Mouse (Mus musculus) cortical plate, adult 2 months (tissue): Measurements from ENCODE around the gene Dcst2. TPM values are rescaled to one million over a fixed set of nuclear protein-coding genes. Genes with fewer than 3 reads are reported as not detected.

ENCODE experiments used
- H3K27ac ChIP-seq: fragments of 200-500 bp; 2 replicates; pipeline ENCODE4 v1.5.1; 2012; ENCODE audit warnings: low read length, control low read depth, inconsistent platforms; ENCODE audit not compliant: insufficient read depth
- H3K4me1 ChIP-seq: fragments of 200-500 bp; 2 replicates; pipeline ENCODE4 v1.6.1; 2011; ENCODE audit warnings: low read length; ENCODE audit not compliant: control insufficient read depth, insufficient read depth
- H3K4me3 ChIP-seq: fragments of 200-500 bp; 2 replicates; pipeline ENCODE4 v1.5.1; 2011; ENCODE audit warnings: mild to moderate bottlenecking, low read length, control low read depth; ENCODE audit not compliant: insufficient read depth
- CTCF ChIP-seq: fragments of 200-500 bp; IDR thresholded peaks from 2 replicates; pipeline ENCODE4 v1.5.1; 2011; ENCODE audit warnings: mild to moderate bottlenecking, control low read depth, low read length; ENCODE audit not compliant: insufficient read depth; ENCODE audit errors: extremely low read depth
- POLR2A ChIP-seq: fragments of 200-500 bp; IDR thresholded peaks from 2 replicates; pipeline ENCODE4 v1.6.1; 2011; ENCODE audit warnings: mild to moderate bottlenecking, low read length, control low read depth; ENCODE audit not compliant: insufficient read depth; ENCODE audit errors: extremely low read depth
- polyA plus RNA-seq: library from polyadenylated mRNA; depleted of rRNA; stranded (reverse); fragments of >200 nt; gene quantifications from 2 replicates; pipeline ENCODE4 v1.2.3, GENCODE M21; 2012

Gene Dcst2
- polyA plus RNA-seq, 1 experiment, result 0.75 TPM

GRCm38 (mm10) chr3:89330346-89330745, 31.4 kb upstream of the Dcst2 start:
- no peak overlapping the region for H3K27ac ChIP-seq
- no peaks in the 10 kb centered on the region for H3K4me1 ChIP-seq
- no peak overlapping the region for H3K4me3 ChIP-seq
- TF ChIP-seq POLR2A (no peak), CTCF (no peak)

GRCm38 (mm10) chr3:89330948-89331347, 30.8 kb upstream of the Dcst2 start:
- TF ChIP-seq POLR2A (no peak), CTCF (no peak)
- no peaks in the 10 kb centered on the region for H3K4me1 ChIP-seq
- no peak overlapping the region for H3K27ac ChIP-seq
- no peak overlapping the region for H3K4me3 ChIP-seq

GRCm38 (mm10) chr3:89331561-89331960, 30.2 kb upstream of the Dcst2 start:
- H3K4me3 ChIP-seq, result no peak overlapping the region
- no peaks in the 10 kb centered on the region for H3K4me1 ChIP-seq
- no peak for TF ChIP-seq POLR2A
- no peak for TF ChIP-seq CTCF
- no peak overlapping the region for H3K27ac ChIP-seq

- Histone ChIP-seq H3K4me3 (no peak overlapping the region), H3K4me1 (no peaks in the 10 kb centered on the region), H3K27ac (no peak overlapping the region)
- TF ChIP-seq POLR2A, result no peak
- no peak for TF ChIP-seq CTCF
Observed at GRCm38 (mm10) chr3:89332013-89332412, 29.8 kb upstream of the Dcst2 start.

- TF ChIP-seq POLR2A, result no peak
- TF ChIP-seq CTCF, result no peak
- Histone ChIP-seq H3K4me1 (no peaks in the 10 kb centered on the region), H3K27ac (no peak overlapping the region), H3K4me3 (no peak overlapping the region)
Observed at GRCm38 (mm10) chr3:89332476-89332875, 29.3 kb upstream of the Dcst2 start.

GRCm38 (mm10) chr3:89333053-89333452, 28.7 kb upstream of the Dcst2 start:
- H3K4me1 ChIP-seq, result no peaks in the 10 kb centered on the region
- TF ChIP-seq POLR2A, result no peak
- no peak for TF ChIP-seq CTCF
- H3K27ac ChIP-seq, result no peak overlapping the region
- no peak overlapping the region for H3K4me3 ChIP-seq

- Histone ChIP-seq H3K27ac (no peak overlapping the region), H3K4me1 (no peaks in the 10 kb centered on the region), H3K4me3 (no peak overlapping the region)
- TF ChIP-seq CTCF, result no peak
- no peak for TF ChIP-seq POLR2A
Observed at GRCm38 (mm10) chr3:89336529-89336928, 25.2 kb upstream of the Dcst2 start.

GRCm38 (mm10) chr3:89337062-89337720, 24.6 kb upstream of the Dcst2 start:
- H3K27ac ChIP-seq, result no peak overlapping the region

GRCm38 (mm10) chr3:89337721-89338578, 23.8 kb upstream of the Dcst2 start, which contains the start of gene Efna4:
Efna4 (minus strand) TSS chr3:89338028.
- Histone ChIP-seq H3K4me1 (no peaks in the 10 kb centered on the region), H3K27ac (no peak within 1 kb of the TSS)

More at GRCm38 (mm10) chr3:89337062-89337720, 24.6 kb upstream of the Dcst2 start:
- Histone ChIP-seq H3K4me3 (peak overlapping the region; percentile 34), H3K4me1 (no peaks in the 10 kb centered on the region)
- no peak for TF ChIP-seq CTCF
- no peak for TF ChIP-seq POLR2A

GRCm38 (mm10) chr3:89339416-89339815, 22.4 kb upstream of the Dcst2 start:
- Histone ChIP-seq H3K4me1 (no peaks in the 10 kb centered on the region), H3K27ac (no peak overlapping the region), H3K4me3 (no peak overlapping the region)
- TF ChIP-seq CTCF, result peak; percentile 82
- TF ChIP-seq POLR2A, result no peak

More at GRCm38 (mm10) chr3:89337721-89338578, 23.8 kb upstream of the Dcst2 start, which contains the start of gene Efna4:
- H3K4me3 ChIP-seq, result peak within 1 kb of the TSS; percentile 34
- TF ChIP-seq CTCF, result no peak
